Mouse (Mus musculus) CH12.LX (cell line): Measurements from ENCODE around the gene Cd38. TPM values are rescaled to one million over a fixed set of nuclear protein-coding genes. Genes with fewer than 3 reads are reported as not detected.

Source experiments
- DNase-seq: peaks from one replicate; pipeline ENCODE4 v3.0.0-alpha.2; 2013; ENCODE audit errors: extremely low read depth
- H3K27ac ChIP-seq: 2 replicates; pipeline ENCODE4 v1.5.1; 2012; ENCODE audit warnings: low read depth, mild to moderate bottlenecking, control low read depth, moderate library complexity; ENCODE audit not compliant: insufficient read depth
- H3K27me3 ChIP-seq: replicated peaks from 2 replicates; pipeline ENCODE3; 2012; ENCODE audit warnings: inconsistent platforms
- H3K36me3 ChIP-seq, 2 experiments: replicated peaks in 1 of 2; 2 replicates each; pipeline versions ENCODE3 to v1.6.1; 2012; ENCODE audit warnings: inconsistent platforms in 1 of 2, low read length in 1 of 2, mild to moderate bottlenecking in 1 of 2, mixed read lengths in 1 of 2, moderate library complexity in 1 of 2; ENCODE audit not compliant: control insufficient read depth in 1 of 2, insufficient read depth in 1 of 2
- H3K4me1 ChIP-seq, 2 experiments: 2 replicates each; pipeline ENCODE4 v1.6.1; 2012; ENCODE audit warnings: inconsistent platforms in 1 of 2, moderate library complexity in 1 of 2; ENCODE audit not compliant: insufficient read depth in 2 of 2, control insufficient read depth in 1 of 2
- H3K4me2 ChIP-seq: 2 replicates; pipeline ENCODE4 v1.6.1; 2012; ENCODE audit warnings: low read depth, mild to moderate bottlenecking, control low read depth; ENCODE audit not compliant: poor library complexity, insufficient read depth, severe bottlenecking
- H3K4me3 ChIP-seq, 3 experiments: fragments of 150-350 bp in 1 of 3; sonication (generic) in 1 of 3; replicated peaks in 1 of 3; 2 replicates each; pipeline versions ENCODE3 to v1.5.1; 2011 to 2012; ENCODE audit warnings: low read depth in 2 of 3, low read length in 2 of 3, mild to moderate bottlenecking in 2 of 3, moderate library complexity in 2 of 3, control low read depth in 1 of 3, improper control_type of control experiment in 1 of 3, inconsistent platforms in 1 of 3, mixed read lengths in 1 of 3; ENCODE audit not compliant: poor library complexity in 1 of 3
- H3K79me2 ChIP-seq: replicated peaks from 2 replicates; pipeline ENCODE4 v1.6.1; 2012; ENCODE audit warnings: mild to moderate bottlenecking, moderate library complexity; ENCODE audit not compliant: control insufficient read depth, poor library complexity, insufficient read depth, severe bottlenecking; ENCODE audit errors: extremely low read depth
- H3K9ac ChIP-seq: 2 replicates; pipeline ENCODE4 v1.6.1; 2012; ENCODE audit warnings: low read depth, mild to moderate bottlenecking, control low read depth, moderate library complexity; ENCODE audit not compliant: insufficient read depth
- H3K9me3 ChIP-seq: replicated peaks from 2 replicates; pipeline ENCODE3; 2012; ENCODE audit warnings: low read length, inconsistent platforms, mixed read lengths
- BHLHE40 ChIP-seq: IDR thresholded peaks from 2 replicates; pipeline ENCODE4 v1.6.1; 2011; ENCODE audit warnings: mild to moderate bottlenecking, low read depth, low read length, improper control_type of control experiment
- CHD2 ChIP-seq: IDR thresholded peaks from 2 replicates; pipeline ENCODE4 v1.6.1; 2011; ENCODE audit warnings: low read length, improper control_type of control experiment
- CTCF ChIP-seq, 2 experiments: IDR thresholded peaks in 1 of 2; conservative IDR thresholded peaks in 1 of 2; 2 replicates each; pipeline ENCODE4 v1.5.1; 2011 to 2012; ENCODE audit warnings: low read depth in 2 of 2, low read length in 2 of 2, improper control_type of control experiment in 1 of 2, inconsistent platforms in 1 of 2, mild to moderate bottlenecking in 1 of 2, moderate library complexity in 1 of 2
- ELF1 ChIP-seq: IDR thresholded peaks from 2 replicates; pipeline ENCODE4 v1.6.1; 2014; ENCODE audit warnings: low read depth, mild to moderate bottlenecking, inconsistent platforms, low read length, improper control_type of control experiment
- HCFC1 ChIP-seq: IDR thresholded peaks from 2 replicates; pipeline ENCODE4 v1.6.1; 2012; ENCODE audit warnings: low read depth, mild to moderate bottlenecking, inconsistent platforms, low read length, improper control_type of control experiment
- JUN ChIP-seq: IDR thresholded peaks from 2 replicates; pipeline ENCODE4 v1.6.1; 2011; ENCODE audit warnings: low read depth, mild to moderate bottlenecking, low read length, improper control_type of control experiment, moderate library complexity; ENCODE audit not compliant: insufficient read depth
- MAZ ChIP-seq: IDR thresholded peaks from 2 replicates; pipeline ENCODE4 v1.6.1; 2012; ENCODE audit warnings: low read depth, mild to moderate bottlenecking, inconsistent platforms, low read length, improper control_type of control experiment, moderate library complexity
- MEF2A ChIP-seq: IDR thresholded peaks from 2 replicates; pipeline ENCODE4 v1.6.1; 2014; ENCODE audit warnings: low read depth, mild to moderate bottlenecking, inconsistent platforms, low read length, improper control_type of control experiment, borderline replicate concordance
- MXI1 ChIP-seq: IDR thresholded peaks from 2 replicates; pipeline ENCODE4 v1.6.1; 2011; ENCODE audit warnings: mild to moderate bottlenecking, low read depth, low read length, improper control_type of control experiment
- MYC ChIP-seq: IDR thresholded peaks from 2 replicates; pipeline ENCODE4 v1.6.1; 2011; ENCODE audit warnings: low read depth, mild to moderate bottlenecking, improper control_type of control experiment, low read length
- POLR2A ChIP-seq: IDR thresholded peaks from 2 replicates; pipeline ENCODE4 v1.6.1; 2011; ENCODE audit warnings: low read depth, mild to moderate bottlenecking, improper control_type of control experiment, low read length
- POLR2AphosphoS2 ChIP-seq: IDR thresholded peaks from 2 replicates; pipeline ENCODE4 v1.6.1; 2011; ENCODE audit warnings: low read depth, low read length, improper control_type of control experiment
- RAD21 ChIP-seq: IDR thresholded peaks from 2 replicates; pipeline ENCODE4 v1.6.1; 2011; ENCODE audit warnings: low read depth, mild to moderate bottlenecking, low read length, improper control_type of control experiment, moderate library complexity
- RCOR1 ChIP-seq: conservative IDR thresholded peaks from 2 replicates; pipeline ENCODE4 v1.6.1; 2012; ENCODE audit warnings: low read depth, mild to moderate bottlenecking, inconsistent platforms, low read length, improper control_type of control experiment
- TBP ChIP-seq: conservative IDR thresholded peaks from 2 replicates; pipeline ENCODE4 v1.6.1; 2011; ENCODE audit warnings: low read depth, low read length, improper control_type of control experiment
- TCF12 ChIP-seq: IDR thresholded peaks from 2 replicates; pipeline ENCODE4 v1.6.1; 2014; ENCODE audit warnings: low read depth, mild to moderate bottlenecking, inconsistent platforms, low read length, improper control_type of control experiment
- UBTF ChIP-seq: IDR thresholded peaks from 2 replicates; pipeline ENCODE4 v1.6.1; 2012; ENCODE audit warnings: low read depth, mild to moderate bottlenecking, inconsistent platforms, low read length, improper control_type of control experiment, moderate library complexity
- dilution Hi-C: fragments of 300-500 bp; cut with MboI; formaldehyde crosslinking; loops from 2 replicates; pipeline ENCODE4 v1.14.3; 2020; ENCODE audit warnings: low sequenced_read_pairs; ENCODE audit not compliant: extremely low pct_unique_long_range_greater_than_20kb, extremely low pct_ligation_motif_present
- in situ Hi-C: fragments of 300-500 bp; cut with MboI; formaldehyde crosslinking; loops from 3 replicates; pipeline ENCODE4 v1.14.3; 2019; ENCODE audit warnings: low sequenced_read_pairs, low pct_ligation_motif_present, low pct_unique_long_range_greater_than_20kb, mixed read lengths
- polyA plus RNA-seq: library from polyadenylated mRNA; unstranded; fragments of >175 nt; gene quantifications from 2 replicates; pipeline ENCODE4 v1.2.1, GENCODE M21; 2012; ENCODE audit warnings: low read depth; ENCODE audit not compliant: insufficient read length
- total RNA-seq, 2 experiments: library from RNA; depleted of rRNA; stranded (reverse); fragments of 300-350 nt in 1 of 2; fragments of >200 nt in 1 of 2; gene quantifications; 2 replicates each; pipeline ENCODE4 v1.2.3; 2012 to 2014

The Cd38 gene
- total and polyA plus RNA-seq, 3 experiments, result 0.93 to 3.3 (median 1.5) TPM

GRCm38 (mm10) chr5:43853096-43853867, 15.1 kb upstream of the Cd38 start:
- no peaks in the 10 kb centered on the region for H3K36me3 ChIP-seq
- dilution Hi-C loops, result no loop called here
- H3K4me1 ChIP-seq, result peaks cover 13 to 28% of the 10 kb centered on the region in 2 experiments
- in situ Hi-C loops, result loop anchor here (5.0 kb wide), 1 partner anchor 34 kb away; no protein-coding TSS in a partner anchor
- H3K9me3 ChIP-seq, result peaks cover 13% of the 10 kb centered on the region
- 0 out of 2 replicates have a peak overlapping the region, but pooled peaks have one; percentile 19 for H3K9ac ChIP-seq
- H3K27me3 ChIP-seq, result no peaks in the 10 kb centered on the region
- DNase-seq, result no peak
- TF ChIP-seq ELF1, result peak; percentile 28; the same call in 1 of the 2 replicates
- 0 out of 2 replicates have a peak, but pooled peaks have one; percentile 34 for TF ChIP-seq CHD2
- no peak for TF ChIP-seq RCOR1
- TF ChIP-seq MAZ, result no peak
- TF ChIP-seq MEF2A, result 0 out of 2 replicates have a peak, but pooled peaks have one; percentile 11
- peak; percentile 23; the same call in 1 of the 2 replicates for TF ChIP-seq TCF12
- TF ChIP-seq MYC, result no peak
- peak; percentile 32; the same call in 1 of the 2 replicates for TF ChIP-seq POLR2A
- no peak for TF ChIP-seq BHLHE40
- H3K27ac ChIP-seq, result peak overlapping the region; percentile 71
- no peak overlapping the region for H3K4me3 ChIP-seq
- H3K4me2 ChIP-seq, result peak overlapping the region; percentile 44; the same call in 1 of the 2 replicates
- H3K79me2 ChIP-seq, result no peaks in the 10 kb centered on the region

- dilution Hi-C loops, result no loop called here
- H3K9ac ChIP-seq, result 0 out of 2 replicates have a peak overlapping the region, but pooled peaks have one; percentile 19
- in situ Hi-C loops, result loop anchor here (5.0 kb wide), 1 partner anchor 33 kb away; no protein-coding TSS in a partner anchor
- H3K27ac ChIP-seq, result 0 out of 2 replicates have a peak overlapping the region, but pooled peaks have one; percentile 71
- no peaks in the 10 kb centered on the region for H3K36me3 ChIP-seq
- TF ChIP-seq MXI1 (no peak), CTCF (conservative IDR thresholded peaks at IDR 0.05 in 1 of 2, IDR thresholded peaks at IDR 0.05 in 1 of 2; ENCODE audit: low read depth in 2 of 2, low read length in 2 of 2) (no peak), RAD21 (no peak), MEF2A (no peak), UBTF (no peak), JUN (no peak), TBP (no peak), HCFC1 (no peak), POLR2AphosphoS2 (no peak)
- peak overlapping the region; percentile 44 for H3K4me2 ChIP-seq
- no peaks in the 10 kb centered on the region for H3K79me2 ChIP-seq
- no peak overlapping the region for H3K4me3 ChIP-seq
- H3K9me3 ChIP-seq, result peaks cover 13% of the 10 kb centered on the region
- no peak for DNase-seq
- H3K27me3 ChIP-seq, result no peaks in the 10 kb centered on the region
- peaks cover 13 to 21% of the 10 kb centered on the region in 2 experiments for H3K4me1 ChIP-seq
Observed at GRCm38 (mm10) chr5:43853868-43854488, 14.4 kb upstream of the Cd38 start.
